Mouse (Mus musculus): ENCODE data around the gene Rabl6. TPM values are rescaled to one million over a fixed set of nuclear protein-coding genes. Genes with fewer than 3 reads are reported as not detected.

Gene Rabl6
- polyA plus RNA-seq, 1 experiment from 2014 or later: 42.1 TPM

DNA sequence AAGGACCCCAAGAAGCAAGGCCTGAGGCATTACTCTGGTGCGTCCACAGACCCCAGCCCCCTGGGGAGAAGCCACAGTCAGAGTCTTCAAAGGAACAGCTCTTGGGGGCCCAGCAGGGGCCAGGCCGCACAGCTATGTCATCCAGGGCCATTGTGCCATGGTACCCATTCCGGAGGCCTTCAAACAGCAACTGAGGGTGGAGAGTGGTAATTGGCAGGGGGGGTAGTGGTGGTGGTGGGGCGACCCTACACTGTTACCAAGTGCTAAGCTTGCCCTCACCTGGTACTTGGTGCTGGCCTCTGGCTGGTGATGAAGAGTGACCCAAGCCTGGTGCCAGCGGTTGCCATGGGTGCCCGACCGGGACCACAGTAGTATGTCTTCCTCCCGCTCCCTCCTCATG, 42.6 kb downstream of the Rabl6 start:
- Histone ChIP-seq H3K27ac (replicated peaks in 1 of 2; ENCODE audit: control insufficient read depth in 1 of 2, insufficient read depth in 1 of 2, low read depth in 2 of 2, low read length in 2 of 2) (no peak overlapping the region), H3K4me1 (ENCODE audit: control insufficient read depth in 2 of 2, insufficient read depth in 2 of 2, low read length in 2 of 2) (no peaks in the 10 kb centered on the region), H3K9ac (ENCODE audit: low read length) (no peak overlapping the region), H3K9me3 (ENCODE audit: control insufficient read depth, low read length) (no peaks in the 10 kb centered on the region), H3K36me3 (ENCODE audit: control insufficient read depth, insufficient read depth, low read length) (peaks cover 98% of the 10 kb centered on the region), H3K4me3 (ENCODE audit: control insufficient read depth in 1 of 2, insufficient read depth in 1 of 2, low read depth in 1 of 2, low read length in 2 of 2) (no peak overlapping the region), H3K27me3 (ENCODE audit: control insufficient read depth, insufficient read depth, low read length) (no peaks in the 10 kb centered on the region), H3K4me2 (ENCODE audit: low read length) (no peak overlapping the region)
- WGBS: 91% methylated on average over 8 of the region's 8 CpGs
- no peak for ATAC-seq (ENCODE audit: insufficient number of reproducible peaks, insufficient read depth, low FRiP score, low read depth)

- H3K27me3 ChIP-seq (ENCODE audit: control insufficient read depth, insufficient read depth, low read length): no peaks in the 10 kb centered on the region
- H3K36me3 ChIP-seq (ENCODE audit: control insufficient read depth, insufficient read depth, low read length): peaks cover 78% of the 10 kb centered on the region
- H3K4me3 ChIP-seq (ENCODE audit: control insufficient read depth in 1 of 2, insufficient read depth in 1 of 2, low read depth in 1 of 2, low read length in 2 of 2): no peak overlapping the region
- H3K9ac ChIP-seq (ENCODE audit: low read length): no peak overlapping the region
- H3K9me3 ChIP-seq (ENCODE audit: control insufficient read depth, low read length): no peaks in the 10 kb centered on the region
- H3K27ac ChIP-seq (replicated peaks in 1 of 2; ENCODE audit: control insufficient read depth in 1 of 2, insufficient read depth in 1 of 2, low read depth in 2 of 2, low read length in 2 of 2): no peak overlapping the region
- no peak for ATAC-seq (ENCODE audit: insufficient number of reproducible peaks, insufficient read depth, low FRiP score, low read depth)
- WGBS: 73% methylated on average over 9 of the region's 9 CpGs
- H3K4me2 ChIP-seq (ENCODE audit: low read length): no peak overlapping the region
- peaks cover 2 to 12% of the 10 kb centered on the region in 2 experiments; a peak in 3 of 4 replicates for H3K4me1 ChIP-seq (ENCODE audit: control insufficient read depth in 2 of 2, insufficient read depth in 2 of 2, low read length in 2 of 2)
Observed at GRCm38 (mm10) chr2:25561946-25562345, 46.4 kb downstream of the Rabl6 start.

GRCm38 (mm10) chr2:25560551-25560950, 47.8 kb downstream of the Rabl6 start:
- Histone ChIP-seq H3K9me3 (ENCODE audit: control insufficient read depth, low read length) (no peaks in the 10 kb centered on the region), H3K4me2 (ENCODE audit: low read length) (no peak overlapping the region), H3K36me3 (ENCODE audit: control insufficient read depth, insufficient read depth, low read length) (peaks cover 64% of the 10 kb centered on the region), H3K27me3 (ENCODE audit: control insufficient read depth, insufficient read depth, low read length) (no peaks in the 10 kb centered on the region), H3K4me1 (ENCODE audit: control insufficient read depth in 2 of 2, insufficient read depth in 2 of 2, low read length in 2 of 2) (peaks cover 4 to 15% of the 10 kb centered on the region in 2 experiments), H3K9ac (ENCODE audit: low read length) (no peak overlapping the region), H3K27ac (replicated peaks in 1 of 2; ENCODE audit: control insufficient read depth in 1 of 2, insufficient read depth in 1 of 2, low read depth in 2 of 2, low read length in 2 of 2) (no peak overlapping the region), H3K4me3 (ENCODE audit: control insufficient read depth in 1 of 2, insufficient read depth in 1 of 2, low read depth in 1 of 2, low read length in 2 of 2) (no peak overlapping the region)
- WGBS: 86% methylated on average over 8 of the region's 8 CpGs
- no peak for ATAC-seq (ENCODE audit: insufficient number of reproducible peaks, insufficient read depth, low FRiP score, low read depth)

GRCm38 (mm10) chr2:25558774-25559173, 49.5 kb downstream of the Rabl6 start:
- Histone ChIP-seq H3K27me3 (ENCODE audit: control insufficient read depth, insufficient read depth, low read length) (no peaks in the 10 kb centered on the region), H3K27ac (replicated peaks in 1 of 2; ENCODE audit: control insufficient read depth in 1 of 2, insufficient read depth in 1 of 2, low read depth in 2 of 2, low read length in 2 of 2) (no peak overlapping the region), H3K4me2 (ENCODE audit: low read length) (peak overlapping the region; percentile 96), H3K4me3 (ENCODE audit: control insufficient read depth in 1 of 2, insufficient read depth in 1 of 2, low read depth in 1 of 2, low read length in 2 of 2) (peak overlapping the region; percentile 67 to 77; a peak in 3 of 4 replicates), H3K9me3 (ENCODE audit: control insufficient read depth, low read length) (no peaks in the 10 kb centered on the region), H3K4me1 (ENCODE audit: control insufficient read depth in 2 of 2, insufficient read depth in 2 of 2, low read length in 2 of 2) (peaks cover 4 to 15% of the 10 kb centered on the region in 2 experiments), H3K9ac (ENCODE audit: low read length) (peak overlapping the region; percentile 91), H3K36me3 (ENCODE audit: control insufficient read depth, insufficient read depth, low read length) (peaks cover 47% of the 10 kb centered on the region)
- 79% methylated on average over 6 of the region's 6 CpGs for WGBS
- ATAC-seq (ENCODE audit: insufficient number of reproducible peaks, insufficient read depth, low FRiP score, low read depth): no peak

- Histone ChIP-seq H3K27ac (replicated peaks in 1 of 2; ENCODE audit: control insufficient read depth in 1 of 2, insufficient read depth in 1 of 2, low read depth in 2 of 2, low read length in 2 of 2) (peak overlapping the region in 1 of 2 experiments; percentile 50; a peak in 3 of 4 replicates), H3K4me3 (ENCODE audit: control insufficient read depth in 1 of 2, insufficient read depth in 1 of 2, low read depth in 1 of 2, low read length in 2 of 2) (peak overlapping the region; percentile 67 to 77), H3K4me1 (ENCODE audit: control insufficient read depth in 2 of 2, insufficient read depth in 2 of 2, low read length in 2 of 2) (peaks cover 4 to 15% of the 10 kb centered on the region in 2 experiments), H3K4me2 (ENCODE audit: low read length) (peak overlapping the region; percentile 96), H3K9me3 (ENCODE audit: control insufficient read depth, low read length) (no peaks in the 10 kb centered on the region), H3K27me3 (ENCODE audit: control insufficient read depth, insufficient read depth, low read length) (no peaks in the 10 kb centered on the region), H3K36me3 (ENCODE audit: control insufficient read depth, insufficient read depth, low read length) (peaks cover 39% of the 10 kb centered on the region), H3K9ac (ENCODE audit: low read length) (peak overlapping the region; percentile 91)
- ATAC-seq (ENCODE audit: insufficient number of reproducible peaks, insufficient read depth, low FRiP score, low read depth): peak; percentile 15; the same call in 1 of the 2 replicates
- WGBS: 2% methylated on average over 24 of the region's 24 CpGs
Observed at GRCm38 (mm10) chr2:25557964-25558360, 50.4 kb downstream of the Rabl6 start.

DNA sequence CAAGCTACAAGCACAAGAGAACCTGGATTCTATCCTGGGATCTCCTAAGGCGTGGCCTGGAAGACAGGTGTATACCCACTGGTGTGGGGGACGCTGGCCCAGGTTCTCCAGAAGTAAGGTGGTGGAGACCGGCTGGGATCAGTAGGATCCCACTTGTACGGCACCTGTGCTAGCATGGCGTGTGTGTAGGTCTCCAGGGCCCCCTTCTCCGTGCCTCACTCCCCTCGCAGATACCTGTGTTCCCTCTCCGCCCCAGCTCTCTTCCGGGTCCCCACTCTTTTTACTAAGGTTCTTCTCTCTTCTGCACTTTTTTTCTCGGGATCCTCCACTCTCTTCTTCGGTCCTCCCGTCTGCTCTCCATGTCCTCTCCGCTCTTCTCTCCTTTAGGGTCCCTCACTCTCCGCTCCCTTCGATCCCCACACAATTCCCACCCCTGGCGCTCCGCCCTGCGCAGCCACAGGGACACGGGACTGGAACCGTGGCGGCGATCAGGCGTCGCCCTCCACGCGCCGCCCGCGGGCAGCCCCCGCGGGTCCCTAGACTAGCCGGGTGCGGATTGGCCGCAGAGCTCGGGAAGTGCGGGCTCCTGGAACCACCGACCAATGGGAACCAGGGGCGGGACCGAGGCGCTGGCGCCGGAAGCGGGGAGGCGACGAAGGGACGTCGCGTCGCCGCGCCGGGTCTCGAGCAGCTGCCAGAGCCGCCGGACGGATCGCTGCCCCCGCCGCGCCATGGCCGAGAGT, 50.9 kb downstream of the Rabl6 start, which contains the start of gene Edf1:
Gene Edf1, plus strand, starts transcription at position 627 of the 743 bp plus-strand sequence.
- Histone ChIP-seq H3K4me2 (ENCODE audit: low read length) (peak within 1 kb of the TSS; percentile 96), H3K9me3 (ENCODE audit: control insufficient read depth, low read length) (no peaks in the 10 kb centered on the region), H3K27ac (replicated peaks in 1 of 2; ENCODE audit: control insufficient read depth in 1 of 2, insufficient read depth in 1 of 2, low read depth in 2 of 2, low read length in 2 of 2) (peak within 1 kb of the TSS; percentile 58 to 65), H3K9ac (ENCODE audit: low read length) (peak within 1 kb of the TSS; percentile 91), H3K4me1 (ENCODE audit: control insufficient read depth in 2 of 2, insufficient read depth in 2 of 2, low read length in 2 of 2) (peaks cover 4 to 15% of the 10 kb centered on the region in 2 experiments), H3K36me3 (ENCODE audit: control insufficient read depth, insufficient read depth, low read length) (peaks cover 33% of the 10 kb centered on the region), H3K27me3 (ENCODE audit: control insufficient read depth, insufficient read depth, low read length) (no peaks in the 10 kb centered on the region), H3K4me3 (ENCODE audit: control insufficient read depth in 1 of 2, insufficient read depth in 1 of 2, low read depth in 1 of 2, low read length in 2 of 2) (peak within 1 kb of the TSS; percentile 67 to 77)
- under 1% methylated on average over 61 of the region's 61 CpGs for WGBS
- peak; percentile 96 for ATAC-seq (ENCODE audit: insufficient number of reproducible peaks, insufficient read depth, low FRiP score, low read depth)

- no peak for ATAC-seq (ENCODE audit: insufficient number of reproducible peaks, insufficient read depth, low FRiP score, low read depth)
Observed at GRCm38 (mm10) chr2:25556296-25556695, 52.0 kb downstream of the Rabl6 start.

More at GRCm38 (mm10) chr2:25556296-25556695, 52.0 kb downstream of the Rabl6 start:
- H3K36me3 ChIP-seq (ENCODE audit: control insufficient read depth, insufficient read depth, low read length): peaks cover 22% of the 10 kb centered on the region
- H3K9ac ChIP-seq (ENCODE audit: low read length): no peak overlapping the region
- H3K4me1 ChIP-seq (ENCODE audit: control insufficient read depth in 2 of 2, insufficient read depth in 2 of 2, low read length in 2 of 2): peaks cover 4 to 15% of the 10 kb centered on the region in 2 experiments
- no peak overlapping the region for H3K4me2 ChIP-seq (ENCODE audit: low read length)
- no peak overlapping the region for H3K4me3 ChIP-seq (ENCODE audit: control insufficient read depth in 1 of 2, insufficient read depth in 1 of 2, low read depth in 1 of 2, low read length in 2 of 2)
- no peak overlapping the region for H3K27ac ChIP-seq (replicated peaks in 1 of 2; ENCODE audit: control insufficient read depth in 1 of 2, insufficient read depth in 1 of 2, low read depth in 2 of 2, low read length in 2 of 2)
- no peaks in the 10 kb centered on the region for H3K9me3 ChIP-seq (ENCODE audit: control insufficient read depth, low read length)
- 42% methylated on average over 1 of the region's 1 CpGs for WGBS
- no peaks in the 10 kb centered on the region for H3K27me3 ChIP-seq (ENCODE audit: control insufficient read depth, insufficient read depth, low read length)
